Mouse (Mus musculus) stomach, postnatal 0 days (tissue): ENCODE data around the gene Tulp2.

Experiments used
- CTCF ChIP-seq: IDR thresholded peaks from 2 replicates; pipeline ENCODE4 v1.5.1; 2016; ENCODE audit warnings: antibody characterized with exemption, low read depth, mild to moderate bottlenecking, moderate library complexity
- EP300 ChIP-seq: optimal IDR thresholded peaks from 2 replicates; pipeline ENCODE3; 2016; ENCODE audit warnings: antibody characterized with exemption

GRCm38 (mm10) chr7:45466283-45467089 lies 15.2 kb upstream of the Tulp2 start, which contains the start of gene Bax:
- TF ChIP-seq CTCF (0 out of 2 replicates have a peak, but pooled peaks have one; percentile 17), EP300 (peak; percentile 50)
